In the genomic region with DNA sequence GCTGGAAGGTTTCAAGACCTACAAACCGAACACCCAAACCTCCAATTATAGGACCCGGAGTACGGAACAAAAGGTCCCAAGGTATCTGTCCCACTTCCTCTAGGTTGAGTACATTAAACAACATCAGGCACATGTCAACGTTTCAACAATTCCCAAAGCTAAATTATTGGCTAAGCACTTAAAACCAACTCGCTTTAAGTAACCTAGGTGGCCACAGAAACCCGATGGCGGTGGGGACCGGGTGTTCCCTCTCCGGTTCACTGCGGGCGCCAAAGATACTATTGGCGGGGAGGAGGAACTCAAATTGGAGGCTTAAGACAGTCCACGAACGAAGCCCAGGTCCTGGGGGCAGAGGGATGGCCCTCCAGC, we compare ENCODE assay signal across 8 mouse cellular contexts. TPM values are rescaled to one million over a fixed set of nuclear protein-coding genes. Genes with fewer than 3 reads are reported as not detected.
A peak's percentile ranks its signal among the peaks of the same experiment; 100 is the strongest.
DNase-seq lines count a peak whose midpoint lies in the region; ATAC-seq lines count a peak whose summit lies in the region.

No protein-coding gene starts in this region.

- H3K36me3 ChIP-seq in liver, embryonic 12.5 days: no peaks in the 10 kb centered on the region
- no peaks in the 10 kb centered on the region for H3K36me3 ChIP-seq in stomach, embryonic 15.5 days

- H3K9me3 ChIP-seq in liver, embryonic 12.5 days (replicated peaks): no peaks in the 10 kb centered on the region
- no peaks in the 10 kb centered on the region for H3K9me3 ChIP-seq in stomach, embryonic 15.5 days

- peak; percentile 6 for DNase-seq in gastrocnemius, adult 18-20 months (ENCODE audit: low spot score)
- DNase-seq in gastrocnemius, postnatal 4 days (ENCODE audit: low spot score in 2 of 2): no peak
- DNase-seq in urinary bladder, postnatal 14 days (ENCODE audit: low spot score): peak; percentile 25
- no peak for DNase-seq in urinary bladder, postnatal 36 days (ENCODE audit: low spot score in 2 of 2)
- no peak for DNase-seq in thymus, postnatal 0 days (ENCODE audit: low spot score)
- DNase-seq in kidney, postnatal 14 days: no peak

- H3K27me3 ChIP-seq in liver, embryonic 12.5 days (replicated peaks): peaks cover 56% of the 10 kb centered on the region
- H3K27me3 ChIP-seq in stomach, embryonic 15.5 days (replicated peaks): no peaks in the 10 kb centered on the region

- peak overlapping the region; percentile 86 for H3K4me2 ChIP-seq in liver, embryonic 12.5 days
- peak overlapping the region; percentile 85 for H3K4me2 ChIP-seq in stomach, embryonic 15.5 days

- H3K4me3 ChIP-seq in liver, embryonic 12.5 days: peak overlapping the region; percentile 65
- H3K4me3 ChIP-seq in stomach, embryonic 15.5 days (replicated peaks): peak overlapping the region; percentile 73

- ATAC-seq in liver, embryonic 12.5 days: no peak
- ATAC-seq in stomach, embryonic 15.5 days (ENCODE audit: insufficient read depth, low FRiP score, low read depth): no peak

- WGBS in liver, embryonic 12.5 days (ENCODE audit: insufficient replicate concordance): 3% methylated on average over 14 of the region's 14 CpGs
- WGBS in stomach, embryonic 15.5 days: under 1% methylated on average over 14 of the region's 14 CpGs

- peak overlapping the region; percentile 61 for H3K9ac ChIP-seq in liver, embryonic 12.5 days
- H3K9ac ChIP-seq in stomach, embryonic 15.5 days: peak overlapping the region; percentile 77

- peaks cover 14% of the 10 kb centered on the region for H3K4me1 ChIP-seq in liver, embryonic 12.5 days
- H3K4me1 ChIP-seq in stomach, embryonic 15.5 days: no peaks in the 10 kb centered on the region

- H3K27ac ChIP-seq in liver, embryonic 12.5 days: no peak overlapping the region
- peak overlapping the region; percentile 82 for H3K27ac ChIP-seq in stomach, embryonic 15.5 days

RNA-seq across cellular contexts. Expression of a gene that starts 40.6 kb away (rescaled TPM):
- 1 to 10 TPM; 2.8 to 2.9 TPM for total RNA-seq in gastrocnemius, adult 18-20 months (2021)
- 10 to 100 TPM; 34.1 to 34.4 TPM for total RNA-seq in gastrocnemius, postnatal 4 days (2021)
- polyA plus RNA-seq in liver, embryonic 12.5 days (2016; fragmentation: Nextera tagmentation; extraction: Ambion mirVana): 3.4 and 3.7 TPM in 2 replicates
- 18.1 and 18.8 TPM in 2 replicates for polyA plus RNA-seq in stomach, embryonic 15.5 days (2015; fragmentation: Nextera tagmentation; extraction: Ambion mirVana)
- 1.7 and 2.1 TPM in 2 replicates for polyA plus RNA-seq in thymus, postnatal 0 days (2015; fragmentation: Nextera tagmentation; extraction: Ambion mirVana)

Comparison
In these comparisons a context has a peak if more than half of its experiments do, and no peak if none do; other contexts are left out.
1. DNase-seq: peak in gastrocnemius, adult 18-20 months (single experiment) and urinary bladder, postnatal 14 days (single experiment); none in gastrocnemius, postnatal 4 days (0 of 2), urinary bladder, postnatal 36 days (0 of 2), thymus, postnatal 0 days (single experiment) and kidney, postnatal 14 days (single experiment).